Mouse (Mus musculus) macrophage (primary cell): ENCODE measurements around the gene Vnn1. TPM values are rescaled to one million over a fixed set of nuclear protein-coding genes. Genes with fewer than 3 reads are reported as not detected.

Source experiments
- H3K27ac ChIP-seq: fragments of 350-480 bp; formaldehyde crosslinking; 2 replicates; pipeline ENCODE4 v1.9.0; 2021
- H3K36me3 ChIP-seq: fragments of 350-480 bp; formaldehyde crosslinking; 2 replicates; pipeline ENCODE4 v1.9.0; 2021; ENCODE audit errors: inconsistent target
- H3K4me3 ChIP-seq: fragments of 350-480 bp; formaldehyde crosslinking; 2 replicates; pipeline ENCODE4 v1.9.0; 2021; ENCODE audit errors: inconsistent target
- H3K79me2 ChIP-seq: fragments of 350-480 bp; formaldehyde crosslinking; 2 replicates; pipeline ENCODE4 v1.9.0; 2021; ENCODE audit errors: inconsistent target
- WGBS: methylation state at CpG from one replicate; pipeline ENCODE4 v1.1.7; 2026; ENCODE audit warnings: inconsistent platforms; ENCODE audit not compliant: missing documents; 5-methylcytosine and 5-hydroxymethylcytosine counted together
- polyA plus RNA-seq: library from polyadenylated mRNA; stranded (reverse); fragments of 250-400 nt; gene quantifications from 3 replicates; pipeline ENCODE4 v1.2.4, GENCODE M21; 2018; ENCODE audit warnings: inconsistent platforms

The Vnn1 gene
- polyA plus RNA-seq, 1 experiment from 2014 or later, result not detected

GRCm38 (mm10) chr10:23937613-23938012, 43.1 kb downstream of the Vnn1 start:
- H3K4me3 ChIP-seq, result no peak overlapping the region
- no peaks in the 10 kb centered on the region for H3K36me3 ChIP-seq
- 56% methylated on average over 4 of the region's 4 CpGs for WGBS
- H3K27ac ChIP-seq, result no peak overlapping the region
- H3K79me2 ChIP-seq, result no peaks in the 10 kb centered on the region

DNA sequence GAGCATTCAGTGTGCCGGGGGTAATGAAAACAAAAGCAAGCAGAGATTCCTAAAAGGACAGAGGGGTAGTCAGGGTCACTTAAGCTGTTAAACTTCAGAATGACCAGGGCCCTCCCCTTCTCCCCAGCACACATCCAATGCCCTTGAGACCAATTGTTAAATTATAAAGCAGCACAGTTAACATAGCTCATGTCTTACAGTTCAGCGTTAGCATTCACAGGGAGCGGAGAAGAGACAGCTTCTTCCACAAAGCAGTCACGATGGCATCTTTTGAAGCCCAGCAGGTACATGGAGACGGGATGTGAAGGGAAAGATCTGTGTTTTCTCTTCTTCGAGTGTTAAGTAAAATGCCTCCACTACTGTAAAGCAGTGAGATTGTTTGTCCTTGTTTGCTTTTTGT, 43.8 kb downstream of the Vnn1 start, which contains the start of gene Taar2:
TSS of gene Taar2 (plus strand) at position 261 of the 400 bp plus-strand sequence.
- H3K79me2 ChIP-seq, result no peaks in the 10 kb centered on the region
- no peak within 1 kb of the TSS for H3K4me3 ChIP-seq
- H3K36me3 ChIP-seq, result no peaks in the 10 kb centered on the region
- 87% methylated on average over 6 of the region's 6 CpGs for WGBS
- no peak within 1 kb of the TSS for H3K27ac ChIP-seq

DNA sequence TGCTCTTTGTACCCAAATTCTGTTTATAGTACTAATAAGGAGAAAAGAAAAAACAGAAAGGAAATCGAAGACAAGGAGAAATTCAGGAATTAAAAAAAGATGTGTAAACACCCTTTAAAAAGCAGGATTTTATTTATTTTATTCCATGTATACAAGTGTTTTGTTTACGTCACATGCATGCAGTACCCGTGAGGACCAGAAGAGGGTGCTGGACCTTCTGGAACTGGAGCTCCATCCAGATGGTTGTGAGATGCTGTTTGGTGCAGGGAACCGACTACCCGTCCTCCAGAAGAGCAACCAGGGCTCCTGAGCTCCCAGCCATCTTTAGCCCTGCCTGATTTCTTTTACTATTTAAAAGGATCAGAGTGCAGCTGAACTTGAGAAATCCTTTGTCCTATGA, 48.0 kb downstream of the Vnn1 start:
- no peaks in the 10 kb centered on the region for H3K36me3 ChIP-seq
- H3K4me3 ChIP-seq, result no peak overlapping the region
- no peak overlapping the region for H3K27ac ChIP-seq
- no peaks in the 10 kb centered on the region for H3K79me2 ChIP-seq
- WGBS, result 81% methylated on average over 5 of the region's 5 CpGs

DNA sequence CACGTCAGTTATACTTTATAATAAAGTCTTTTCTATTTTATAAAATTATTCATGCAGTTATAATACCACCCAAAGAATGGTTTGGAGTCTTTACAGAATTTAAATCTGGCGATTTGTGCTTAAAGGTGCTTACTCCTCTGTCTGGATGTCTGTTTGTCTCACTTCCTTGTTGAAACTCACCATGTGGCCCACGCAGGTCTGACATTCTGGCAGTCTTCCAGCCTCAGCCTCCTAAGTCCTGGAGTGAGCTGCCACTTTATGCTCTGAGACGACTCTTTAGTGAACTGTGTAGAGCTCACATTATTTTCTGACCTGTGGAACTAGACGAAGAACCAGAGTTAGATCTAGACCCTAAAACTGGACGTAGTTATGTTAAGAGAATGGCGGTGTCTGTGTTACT, 53.5 kb downstream of the Vnn1 start:
- WGBS, result 52% methylated on average over 7 of the region's 7 CpGs
- H3K4me3 ChIP-seq, result no peak overlapping the region

DNA sequence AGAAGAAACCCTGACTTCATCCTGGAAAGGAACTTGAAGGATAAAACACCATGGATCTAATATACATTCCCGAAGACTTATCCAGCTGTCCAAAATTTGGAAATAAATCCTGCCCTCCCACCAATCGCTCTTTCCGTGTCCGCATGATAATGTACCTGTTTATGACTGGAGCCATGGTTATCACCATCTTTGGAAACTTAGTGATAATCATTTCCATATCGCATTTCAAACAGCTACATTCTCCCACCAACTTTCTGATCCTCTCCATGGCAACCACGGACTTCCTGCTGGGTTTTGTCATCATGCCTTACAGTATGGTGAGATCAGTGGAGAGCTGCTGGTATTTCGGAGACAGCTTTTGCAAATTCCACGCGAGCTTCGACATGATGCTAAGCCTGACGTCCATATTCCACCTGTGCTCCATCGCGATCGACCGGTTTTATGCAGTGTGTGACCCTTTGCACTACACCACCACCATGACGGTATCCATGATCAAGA, 55.1 kb downstream of the Vnn1 start, which contains the start of gene Taar3:
TSS of gene Taar3 (plus strand) at position 51 of the 498 bp plus-strand sequence.
- Histone ChIP-seq H3K4me3 (no peak within 1 kb of the TSS), H3K27ac (no peak within 1 kb of the TSS), H3K36me3 (no peaks in the 10 kb centered on the region), H3K79me2 (no peaks in the 10 kb centered on the region)
- 92% methylated on average over 16 of the region's 16 CpGs for WGBS

More for the DNA sequence above, 53.5 kb downstream of the Vnn1 start:
- Histone ChIP-seq H3K79me2 (no peaks in the 10 kb centered on the region), H3K27ac (no peak overlapping the region), H3K36me3 (no peaks in the 10 kb centered on the region)

GRCm38 (mm10) chr10:23951714-23952113, 57.2 kb downstream of the Vnn1 start:
- Histone ChIP-seq H3K79me2 (no peaks in the 10 kb centered on the region), H3K4me3 (no peak overlapping the region), H3K36me3 (no peaks in the 10 kb centered on the region), H3K27ac (no peak overlapping the region)
- WGBS, result 87% methylated on average over 6 of the region's 6 CpGs

Other genes with a start within 250 kb of the Vnn1 start
- gene Rps12, start 107.4 kb upstream of the Vnn1 start, polyA plus RNA-seq, result 762 to 2,105 TPM (median 1,911 TPM) in 3 replicates
- 1.3 to 1.5 TPM (median 1.4 TPM) in 3 replicates for gene Slc18b1, start 97.7 kb upstream of the Vnn1 start, polyA plus RNA-seq
- gene Vnn3, start 43.2 kb upstream of the Vnn1 start, polyA plus RNA-seq, result 0.67 to 5.3 TPM (median 1.7 TPM) in 3 replicates
- gene Taar1, start 25.7 kb downstream of the Vnn1 start, polyA plus RNA-seq, result not detected in 3 replicates
- not detected in 3 replicates for gene Taar2, start 43.9 kb downstream of the Vnn1 start, polyA plus RNA-seq
- not detected in 3 replicates for gene Taar3, start 54.9 kb downstream of the Vnn1 start, polyA plus RNA-seq
- gene Taar4, start 65.8 kb downstream of the Vnn1 start, polyA plus RNA-seq, result not detected in 3 replicates
- gene Taar5, start 76.0 kb downstream of the Vnn1 start, polyA plus RNA-seq, result not detected in 3 replicates
- gene Taar6, start 91.0 kb downstream of the Vnn1 start, polyA plus RNA-seq, result not detected in 3 replicates
- not detected in 3 replicates for gene Taar7a, start 98.8 kb downstream of the Vnn1 start, polyA plus RNA-seq
- gene Taar7b, start 105.3 kb downstream of the Vnn1 start, polyA plus RNA-seq, result not detected in 3 replicates
- gene Taar7d, start 132.5 kb downstream of the Vnn1 start, polyA plus RNA-seq, result not detected in 3 replicates
- not detected in 3 replicates for gene Taar7e, start 142.9 kb downstream of the Vnn1 start, polyA plus RNA-seq
- not detected in 3 replicates for gene Taar7f, start 154.8 kb downstream of the Vnn1 start, polyA plus RNA-seq
- gene Taar8a, start 181.8 kb downstream of the Vnn1 start, polyA plus RNA-seq, result not detected in 3 replicates
- gene Taar8b, start 197.6 kb downstream of the Vnn1 start, polyA plus RNA-seq, result not detected in 3 replicates
- gene Taar8c, start 207.2 kb downstream of the Vnn1 start, polyA plus RNA-seq, result not detected in 3 replicates
- not detected in 3 replicates for gene Taar9, start 214.8 kb downstream of the Vnn1 start, polyA plus RNA-seq